Mouse (Mus musculus) hindbrain, embryonic 14.5 days (tissue): ENCODE measurements around the gene Mchr1. TPM values are rescaled to one million over a fixed set of nuclear protein-coding genes. Genes with fewer than 3 reads are reported as not detected.

Experiments used
- ATAC-seq: fragments of 200-750 bp; cut with Nextera tagmentation; 2 replicates; pipeline ENCODE4 v1.8.0; 2017; ENCODE audit warnings: moderate number of reproducible peaks, mild to moderate bottlenecking, moderate TSS enrichment, moderate library complexity; ENCODE audit not compliant: low FRiP score
- DNase-seq: peaks from one replicate; pipeline ENCODE4 v3.0.0-alpha.2; 2015; ENCODE audit warnings: low spot score
- H3K27ac ChIP-seq: fragments of 300-500 bp; sonication (generic); 2 replicates; pipeline ENCODE4 v1.5.1; 2014; ENCODE audit warnings: mild to moderate bottlenecking, moderate library complexity
- H3K27me3 ChIP-seq: fragments of 300-500 bp; sonication (generic); 2 replicates; pipeline ENCODE4 v1.6.1; 2014; ENCODE audit warnings: mild to moderate bottlenecking, low read length, mixed read lengths; ENCODE audit not compliant: control insufficient read depth, insufficient read depth
- H3K36me3 ChIP-seq: fragments of 300-500 bp; sonication (generic); replicated peaks from 2 replicates; pipeline ENCODE4 v1.6.1; 2014; ENCODE audit not compliant: control insufficient read depth, insufficient read depth
- H3K4me1 ChIP-seq: fragments of 300-500 bp; sonication (generic); replicated peaks from 2 replicates; pipeline ENCODE4 v1.6.1; 2014; ENCODE audit warnings: antibody characterized with exemption, low read length, mixed read lengths; ENCODE audit not compliant: control insufficient read depth, insufficient read depth
- H3K4me2 ChIP-seq: fragments of 300-500 bp; sonication (generic); replicated peaks from 2 replicates; pipeline ENCODE4 v1.6.1; 2014; ENCODE audit warnings: mild to moderate bottlenecking, moderate library complexity
- H3K4me3 ChIP-seq: fragments of 300-500 bp; sonication (generic); replicated peaks from 2 replicates; pipeline ENCODE4 v1.5.1; 2014; ENCODE audit warnings: mild to moderate bottlenecking, low read length
- H3K9ac ChIP-seq: fragments of 300-500 bp; sonication (generic); 2 replicates; pipeline ENCODE4 v1.6.1; 2014
- H3K9me3 ChIP-seq: fragments of 300-500 bp; sonication (generic); 2 replicates; pipeline ENCODE4 v1.6.1; 2016; ENCODE audit warnings: low read length; ENCODE audit not compliant: control insufficient read depth
- WGBS: fragments of 180-500 bp; shearing (Covaris S2); extraction: QIAGEN DNeasy Blood & Tissue Kit; methylation state at CpG from one replicate; pipeline ENCODE4 v1.1.7; 2014; 5-methylcytosine and 5-hydroxymethylcytosine counted together
- polyA plus RNA-seq: library from polyadenylated mRNA; unstranded; fragments of >200 nt; fragmentation: Nextera tagmentation; extraction: Ambion mirVana; gene quantifications from 2 replicates; pipeline ENCODE4 v1.2.1, GENCODE M21; 2014

The Mchr1 gene
- polyA plus RNA-seq, 1 experiment from 2014 or later: 3.4 TPM

DNA sequence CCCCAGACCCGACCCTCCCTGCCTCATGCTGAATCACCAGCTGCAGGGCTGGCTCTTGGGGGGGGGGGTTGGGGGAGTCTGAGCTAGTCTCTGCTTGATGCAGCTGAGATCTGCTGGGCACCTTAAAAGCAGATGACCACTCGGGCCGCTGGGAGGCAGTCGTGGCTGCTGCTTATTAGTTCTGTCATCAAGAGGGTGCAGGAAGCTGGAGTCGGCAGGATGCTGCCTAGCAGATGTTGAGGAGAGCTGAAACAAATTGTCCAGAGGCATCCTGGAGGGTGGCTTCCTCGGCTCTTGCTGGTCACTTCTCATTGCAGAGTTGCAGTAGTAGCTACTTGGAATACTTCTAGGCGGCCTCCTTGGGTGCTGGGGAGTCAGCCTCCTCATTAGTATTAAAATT lies 4.0 kb downstream of the Mchr1 start:
- Histone ChIP-seq H3K9me3 (no peaks in the 10 kb centered on the region), H3K4me3 (no peak overlapping the region), H3K36me3 (no peaks in the 10 kb centered on the region), H3K27me3 (no peaks in the 10 kb centered on the region), H3K4me1 (peaks cover 14% of the 10 kb centered on the region; the same call in 1 of the 2 replicates), H3K4me2 (no peak overlapping the region), H3K27ac (no peak overlapping the region), H3K9ac (no peak overlapping the region)
- 32% methylated on average over 7 of the region's 7 CpGs for WGBS
- DNase-seq (no peak), ATAC-seq (no peak)

DNA sequence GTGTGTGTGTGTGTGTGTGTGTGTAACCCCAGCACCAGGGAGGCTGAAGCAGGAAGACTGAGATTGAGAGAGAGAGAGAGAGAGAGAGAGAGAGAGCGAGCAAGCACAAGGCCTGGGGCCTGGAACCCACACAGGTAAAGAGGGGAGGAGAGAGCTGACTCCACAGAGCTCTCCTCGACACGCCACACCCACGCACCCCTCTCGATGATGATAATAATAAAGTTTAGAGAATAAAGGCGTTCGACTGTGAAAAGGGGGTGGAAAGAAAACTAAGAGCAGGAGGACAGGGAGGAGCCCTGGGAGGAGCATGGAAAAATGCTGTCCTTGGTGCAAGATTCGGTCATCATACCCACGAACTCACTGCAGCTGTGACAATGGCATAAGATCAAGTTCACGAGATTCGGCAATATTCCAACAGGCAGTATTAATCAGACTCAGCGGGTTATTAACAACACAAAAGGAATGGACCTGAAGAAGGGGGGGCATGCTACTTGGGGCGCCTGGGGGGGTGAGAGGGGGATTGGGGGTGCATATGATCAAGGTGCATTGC lies 4.6 kb downstream of the Mchr1 start:
- Histone ChIP-seq H3K4me3 (no peak overlapping the region), H3K4me2 (no peak overlapping the region), H3K36me3 (no peaks in the 10 kb centered on the region), H3K4me1 (peaks cover 14% of the 10 kb centered on the region; the same call in 1 of the 2 replicates), H3K27ac (no peak overlapping the region), H3K27me3 (no peaks in the 10 kb centered on the region), H3K9me3 (no peaks in the 10 kb centered on the region), H3K9ac (no peak overlapping the region)
- ATAC-seq (no peak), DNase-seq (no peak)
- WGBS: 67% methylated on average over 13 of the region's 13 CpGs

DNA sequence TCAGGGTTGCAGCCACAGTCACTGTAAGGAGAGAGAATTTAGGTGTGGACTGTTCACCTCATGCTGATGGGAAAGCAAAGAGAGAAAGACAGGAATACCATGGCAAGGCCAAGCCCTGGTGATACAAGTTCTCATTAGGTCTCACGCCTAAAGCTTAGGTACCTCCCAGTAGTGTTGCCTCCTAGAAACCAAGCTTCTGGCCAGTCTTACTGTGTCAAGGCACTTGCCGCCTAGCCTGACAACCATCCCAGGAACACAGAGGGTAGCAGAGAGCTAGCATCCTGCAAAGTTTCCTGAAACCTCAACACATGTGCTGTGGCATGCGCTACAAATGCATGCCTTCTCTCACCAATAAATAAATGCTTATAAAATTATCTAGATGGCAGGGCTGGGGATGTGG lies 11.6 kb downstream of the Mchr1 start:
- H3K4me1 ChIP-seq: no peaks in the 10 kb centered on the region
- no peaks in the 10 kb centered on the region for H3K27me3 ChIP-seq
- H3K36me3 ChIP-seq: no peaks in the 10 kb centered on the region
- H3K9me3 ChIP-seq: no peaks in the 10 kb centered on the region
- no peak overlapping the region for H3K27ac ChIP-seq
- no peak for ATAC-seq
- no peak overlapping the region for H3K4me3 ChIP-seq
- 90% methylated on average over 3 of the region's 3 CpGs for WGBS
- H3K4me2 ChIP-seq: no peak overlapping the region
- DNase-seq: no peak
- H3K9ac ChIP-seq: no peak overlapping the region

DNA sequence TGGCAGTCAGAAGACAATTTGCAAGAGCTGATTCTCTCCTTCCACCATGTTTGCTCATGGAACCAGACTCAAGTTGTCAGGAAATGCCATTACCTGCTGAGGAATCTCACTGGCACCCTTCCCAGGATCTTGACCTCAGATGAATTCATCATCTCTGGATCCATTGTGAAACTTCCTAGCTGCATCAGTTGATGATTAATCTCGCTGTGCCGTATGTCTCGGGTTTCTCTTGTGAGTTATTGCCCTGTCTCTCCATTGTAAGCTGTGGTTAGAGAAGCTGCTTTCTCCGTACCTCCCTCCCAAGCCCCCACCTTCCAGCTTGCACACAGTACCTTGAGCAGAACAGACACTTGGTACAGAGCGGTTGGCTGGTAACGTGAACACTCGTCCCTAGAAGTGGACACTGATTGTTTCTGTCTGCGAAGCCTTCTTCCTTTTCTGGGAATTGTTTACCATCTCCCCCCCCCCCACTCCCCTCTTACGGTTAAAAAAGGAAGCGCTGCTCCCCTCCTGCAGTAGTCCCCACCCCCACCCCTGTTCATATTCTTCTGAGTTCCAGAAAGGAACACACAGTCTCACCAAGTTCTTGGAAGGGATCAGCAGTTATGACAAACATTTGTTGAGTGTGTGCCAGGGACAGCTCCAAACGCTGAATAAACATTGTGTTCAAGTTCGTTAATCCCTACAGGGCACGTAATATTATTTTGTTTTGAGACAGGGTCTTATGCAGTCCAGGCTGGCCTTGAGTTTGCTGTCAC lies 12.5 kb downstream of the Mchr1 start:
- Histone ChIP-seq H3K36me3 (no peaks in the 10 kb centered on the region), H3K9ac (no peak overlapping the region), H3K4me3 (no peak overlapping the region), H3K27ac (peak overlapping the region; percentile 26; the same call in 1 of the 2 replicates), H3K27me3 (no peaks in the 10 kb centered on the region), H3K9me3 (no peaks in the 10 kb centered on the region), H3K4me1 (no peaks in the 10 kb centered on the region), H3K4me2 (0 out of 2 replicates have a peak overlapping the region, but pooled peaks have one; percentile 12)
- ATAC-seq: no peak
- WGBS: 48% methylated on average over 13 of the region's 13 CpGs
- no peak for DNase-seq

- peak overlapping the region; percentile 26; the same call in 1 of the 2 replicates for H3K27ac ChIP-seq
- H3K27me3 ChIP-seq: no peaks in the 10 kb centered on the region
- H3K9ac ChIP-seq: no peak overlapping the region
- no peaks in the 10 kb centered on the region for H3K36me3 ChIP-seq
- H3K4me3 ChIP-seq: no peak overlapping the region
- no peak for ATAC-seq
- no peaks in the 10 kb centered on the region for H3K4me1 ChIP-seq
- H3K9me3 ChIP-seq: no peaks in the 10 kb centered on the region
- no peak for DNase-seq
- 78% methylated on average over 4 of the region's 4 CpGs for WGBS
- no peak overlapping the region for H3K4me2 ChIP-seq
These were observed 13.0 kb downstream of the Mchr1 start for GRCm38 (mm10) chr15:81248341-81248679.

- no peak for DNase-seq
- Histone ChIP-seq H3K27me3 (no peaks in the 10 kb centered on the region), H3K9ac (no peak overlapping the region), H3K4me2 (no peak overlapping the region), H3K9me3 (no peaks in the 10 kb centered on the region), H3K4me3 (no peak overlapping the region), H3K4me1 (no peaks in the 10 kb centered on the region), H3K27ac (no peak overlapping the region), H3K36me3 (no peaks in the 10 kb centered on the region)
- WGBS: 88% methylated on average over 4 of the region's 4 CpGs
- ATAC-seq: no peak
These were observed 13.8 kb downstream of the Mchr1 start for GRCm38 (mm10) chr15:81248951-81249579.

GRCm38 (mm10) chr15:81252626-81253174 lies 17.4 kb downstream of the Mchr1 start:
- Histone ChIP-seq H3K4me2 (no peak overlapping the region), H3K36me3 (no peaks in the 10 kb centered on the region), H3K27me3 (no peaks in the 10 kb centered on the region), H3K9me3 (no peaks in the 10 kb centered on the region), H3K27ac (no peak overlapping the region), H3K9ac (no peak overlapping the region), H3K4me3 (no peak overlapping the region), H3K4me1 (0 out of 2 replicates have a peak, but pooled peaks cover 4% of the 10 kb centered on the region)
- no peak for ATAC-seq
- no peak for DNase-seq
- WGBS: 70% methylated on average over 4 of the region's 4 CpGs

- ATAC-seq: no peak
- Histone ChIP-seq H3K4me1 (0 out of 2 replicates have a peak, but pooled peaks cover 4% of the 10 kb centered on the region), H3K27me3 (no peaks in the 10 kb centered on the region), H3K9ac (no peak overlapping the region), H3K27ac (no peak overlapping the region), H3K4me2 (no peak overlapping the region), H3K9me3 (no peaks in the 10 kb centered on the region), H3K36me3 (no peaks in the 10 kb centered on the region), H3K4me3 (no peak overlapping the region)
- no peak for DNase-seq
- WGBS: 51% methylated on average over 2 of the region's 2 CpGs
These were observed 18.3 kb downstream of the Mchr1 start for GRCm38 (mm10) chr15:81253585-81253984.

- no peaks in the 10 kb centered on the region for H3K9me3 ChIP-seq
- ATAC-seq (no peak), DNase-seq (no peak)
- 0 out of 2 replicates have a peak, but pooled peaks cover 4% of the 10 kb centered on the region for H3K4me1 ChIP-seq
- WGBS: 66% methylated on average over 8 of the region's 8 CpGs
- no peaks in the 10 kb centered on the region for H3K27me3 ChIP-seq
- H3K27ac ChIP-seq: no peak overlapping the region
- H3K4me2 ChIP-seq: no peak overlapping the region
- H3K36me3 ChIP-seq: no peaks in the 10 kb centered on the region
- H3K9ac ChIP-seq: no peak overlapping the region
- H3K4me3 ChIP-seq: no peak overlapping the region
These were observed 18.9 kb downstream of the Mchr1 start for GRCm38 (mm10) chr15:81254113-81254640.
